Mouse (Mus musculus) thymus, adult 2 months (tissue): ENCODE results near the gene Clic6.

Source experiments
- CTCF ChIP-seq: fragments of 200-500 bp; IDR thresholded peaks from 2 replicates; pipeline ENCODE4 v1.5.1; 2012; ENCODE audit warnings: mild to moderate bottlenecking, control low read depth, low read length, moderate library complexity, borderline replicate concordance; ENCODE audit not compliant: control insufficient read depth, poor library complexity, insufficient read depth; ENCODE audit errors: extremely low read depth
- POLR2A ChIP-seq: fragments of 200-500 bp; IDR thresholded peaks from 2 replicates; pipeline ENCODE4 v1.6.1; 2012; ENCODE audit warnings: mild to moderate bottlenecking, low read length, control low read depth, moderate library complexity; ENCODE audit not compliant: control insufficient read depth, poor library complexity, insufficient read depth; ENCODE audit errors: extremely low read depth

- no peak for TF ChIP-seq POLR2A
- TF ChIP-seq CTCF: no peak
These were observed 2.0 kb downstream of the Clic6 start for GRCm38 (mm10) chr16:92487489-92487888.
